Mouse (Mus musculus) right cerebral cortex, postnatal 10 days (tissue): ENCODE measurements around the gene Nwd1.

ENCODE experiments used
- DNase-seq, 2 experiments: peaks; one replicate each; pipeline ENCODE4 v3.0.0; 2021; ENCODE audit warnings: low spot score in 2 of 2

The Nwd1 gene

DNA sequence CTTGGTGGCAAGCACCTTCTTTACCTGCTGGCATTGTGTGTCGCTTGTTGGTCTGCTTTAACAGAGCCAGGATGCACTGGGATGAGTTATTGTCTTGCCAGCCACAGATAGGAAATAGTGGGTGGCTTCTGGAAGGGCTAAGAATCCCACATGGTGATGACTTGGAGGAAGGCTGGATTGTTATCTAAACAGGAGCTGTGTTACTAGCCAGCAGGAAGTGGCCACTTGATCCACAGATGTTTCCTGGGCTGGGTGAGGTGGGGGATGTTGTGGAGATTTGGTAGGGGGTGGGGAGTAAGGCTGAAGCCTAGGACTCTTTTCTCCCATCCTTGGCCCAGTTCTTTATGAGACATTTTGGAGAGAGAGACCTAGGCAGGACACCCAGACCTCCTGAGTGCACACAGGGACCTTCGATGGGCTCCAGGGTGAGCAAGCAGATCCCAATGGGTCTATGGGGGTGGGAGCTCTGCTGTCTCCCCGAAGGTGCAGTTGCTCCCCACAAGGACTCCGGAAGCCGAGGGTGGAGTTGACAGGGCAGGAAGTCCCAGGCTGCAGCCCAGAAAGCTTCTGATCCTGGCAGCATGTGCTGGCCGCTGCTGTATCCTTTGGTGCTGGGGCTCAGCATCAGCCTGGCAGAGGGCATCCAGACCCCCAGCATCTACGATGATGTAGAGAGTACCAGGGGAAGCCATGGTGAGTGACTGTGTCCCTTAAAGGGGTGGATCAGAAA lies 115.0 kb downstream of the Nwd1 start, which contains the start of gene F2rl3:
F2rl3 (plus strand) TSS at position 559 of the 730 bp plus-strand sequence.
- DNase-seq: peak in 1 of 2 experiments; percentile 20

GRCm38 (mm10) chr8:72762306-72762705 lies 115.8 kb downstream of the Nwd1 start:
- DNase-seq: peak in 1 of 2 experiments; percentile 22

DNA sequence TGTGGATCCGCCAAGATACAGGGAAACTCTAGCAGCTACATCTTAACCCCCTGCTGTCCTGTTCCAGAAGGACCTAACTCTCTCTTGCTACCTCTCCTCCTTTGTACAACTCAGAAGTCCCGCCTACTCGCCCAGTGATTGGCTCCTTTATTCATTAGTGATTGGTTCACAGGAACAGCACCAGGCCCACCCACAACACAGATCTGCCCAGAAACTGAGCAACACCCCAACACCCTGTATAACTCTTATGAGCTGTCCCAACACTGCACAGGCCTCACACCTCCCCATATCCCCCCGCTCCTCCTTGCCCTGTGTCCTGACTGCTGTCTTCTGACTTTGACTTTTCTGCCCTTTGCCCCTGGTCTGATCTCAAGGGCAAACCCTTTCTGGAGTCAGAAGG lies 119.2 kb downstream of the Nwd1 start:
- no peak for DNase-seq

DNA sequence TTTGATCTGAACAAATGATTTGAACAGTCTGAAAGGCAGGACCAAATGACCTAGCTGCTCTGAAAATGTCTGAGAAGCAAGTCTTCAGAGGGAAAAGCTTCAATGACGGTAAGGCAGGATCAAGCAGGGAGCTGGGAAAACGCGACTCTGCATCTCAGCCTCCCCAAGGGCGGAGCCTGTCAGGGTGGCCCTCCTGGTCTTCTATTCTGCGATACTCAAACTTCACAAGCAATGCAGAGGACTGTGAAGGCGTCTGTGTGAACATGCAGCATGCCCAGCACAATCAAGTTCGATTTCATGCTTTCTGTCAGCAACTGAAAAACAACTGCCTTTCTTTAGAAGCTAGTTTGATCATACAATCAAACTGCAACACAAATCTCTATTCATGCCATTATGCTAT lies 120.3 kb downstream of the Nwd1 start:
- DNase-seq: no peak
